Mouse (Mus musculus): ENCODE results near the gene Plk3. TPM values are rescaled to one million over a fixed set of nuclear protein-coding genes. Genes with fewer than 3 reads are reported as not detected.
A peak's percentile ranks its signal among the peaks of the same experiment; 100 is the strongest.

Gene Plk3
- total RNA-seq, 2 experiments from 2014 or later, result 0.66 to 0.94 TPM

GRCm38 (mm10) chr4:117140613-117141012 is 6.8 kb upstream of the Plk3 start:
- ATAC-seq (replicated peaks; ENCODE audit: low FRiP score, low TSS enrichment, poor library complexity, severe bottlenecking), result no peak

- 0 out of 2 replicates have a peak, but pooled peaks have one; percentile 41 for ATAC-seq (replicated peaks; ENCODE audit: low FRiP score, low TSS enrichment, poor library complexity, severe bottlenecking)
These were observed 5.5 kb upstream of the Plk3 start for GRCm38 (mm10) chr4:117139217-117139612.

- ATAC-seq (replicated peaks; ENCODE audit: low FRiP score, low TSS enrichment, poor library complexity, severe bottlenecking), result no peak
These were observed 4.8 kb upstream of the Plk3 start for GRCm38 (mm10) chr4:117138295-117139216.

DNA sequence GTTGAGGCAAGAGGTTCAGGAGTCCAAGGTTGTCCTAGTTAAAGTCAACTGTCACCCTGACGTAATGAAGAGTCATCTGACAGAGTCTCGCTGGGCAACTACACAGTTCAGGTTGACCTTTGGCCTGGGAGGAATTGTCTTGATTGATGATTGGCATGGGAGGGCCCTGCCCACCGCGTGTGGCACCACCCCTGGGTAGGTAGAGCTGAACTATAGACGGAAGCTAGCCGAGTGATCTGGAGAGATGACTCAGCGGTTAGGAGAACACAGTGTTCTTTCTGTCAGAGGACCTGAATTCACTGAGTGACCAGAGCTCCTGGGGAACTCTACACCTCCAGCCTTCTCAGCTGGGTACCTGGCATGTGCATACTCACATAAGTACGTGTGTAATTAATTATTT is 2.3 kb upstream of the Plk3 start:
- ATAC-seq (replicated peaks; ENCODE audit: low FRiP score, low TSS enrichment, poor library complexity, severe bottlenecking), result no peak

DNA sequence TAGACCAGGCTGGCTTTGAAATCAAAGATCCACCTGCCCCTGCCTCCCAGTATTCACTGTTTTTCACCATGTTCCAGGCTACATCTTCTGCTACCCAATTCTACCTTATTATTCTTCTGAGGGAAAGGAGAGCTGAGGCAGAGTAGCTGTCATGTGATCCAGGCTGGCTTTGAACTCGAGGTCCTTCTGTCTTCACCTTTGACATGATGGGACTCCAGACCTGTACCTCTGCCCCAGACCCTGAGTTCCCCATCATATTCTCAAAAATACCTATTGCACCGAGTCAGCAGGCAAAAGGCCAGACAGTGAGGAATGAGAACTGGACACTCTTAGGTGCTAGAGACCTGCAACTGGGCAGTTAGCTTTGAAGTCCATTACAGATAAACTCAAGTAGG is 835 bp upstream of the Plk3 start:
- ATAC-seq (replicated peaks; ENCODE audit: low FRiP score, low TSS enrichment, poor library complexity, severe bottlenecking), result no peak

- ATAC-seq (replicated peaks; ENCODE audit: low FRiP score, low TSS enrichment, poor library complexity, severe bottlenecking), result no peak
These were observed 382 bp downstream of the Plk3 start for GRCm38 (mm10) chr4:117133366-117133796.

DNA sequence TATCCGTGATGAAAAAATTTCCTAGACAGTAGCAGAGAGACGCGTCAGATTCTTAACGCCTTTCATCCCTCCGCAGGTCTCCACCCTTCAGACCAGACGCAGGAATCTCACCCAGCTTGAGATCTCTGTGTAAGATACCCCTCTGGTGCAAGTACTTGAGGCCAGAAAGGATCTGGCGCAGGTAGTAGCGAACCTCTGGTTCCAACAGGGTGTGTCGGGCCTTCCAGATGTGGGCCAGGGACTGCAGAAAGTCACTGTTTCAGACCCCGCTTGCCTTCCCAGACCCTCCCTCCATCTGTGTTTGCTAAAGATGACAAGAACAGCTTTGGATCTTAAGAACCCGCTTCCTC is 994 bp downstream of the Plk3 start:
- ATAC-seq (replicated peaks; ENCODE audit: low FRiP score, low TSS enrichment, poor library complexity, severe bottlenecking), result no peak

DNA sequence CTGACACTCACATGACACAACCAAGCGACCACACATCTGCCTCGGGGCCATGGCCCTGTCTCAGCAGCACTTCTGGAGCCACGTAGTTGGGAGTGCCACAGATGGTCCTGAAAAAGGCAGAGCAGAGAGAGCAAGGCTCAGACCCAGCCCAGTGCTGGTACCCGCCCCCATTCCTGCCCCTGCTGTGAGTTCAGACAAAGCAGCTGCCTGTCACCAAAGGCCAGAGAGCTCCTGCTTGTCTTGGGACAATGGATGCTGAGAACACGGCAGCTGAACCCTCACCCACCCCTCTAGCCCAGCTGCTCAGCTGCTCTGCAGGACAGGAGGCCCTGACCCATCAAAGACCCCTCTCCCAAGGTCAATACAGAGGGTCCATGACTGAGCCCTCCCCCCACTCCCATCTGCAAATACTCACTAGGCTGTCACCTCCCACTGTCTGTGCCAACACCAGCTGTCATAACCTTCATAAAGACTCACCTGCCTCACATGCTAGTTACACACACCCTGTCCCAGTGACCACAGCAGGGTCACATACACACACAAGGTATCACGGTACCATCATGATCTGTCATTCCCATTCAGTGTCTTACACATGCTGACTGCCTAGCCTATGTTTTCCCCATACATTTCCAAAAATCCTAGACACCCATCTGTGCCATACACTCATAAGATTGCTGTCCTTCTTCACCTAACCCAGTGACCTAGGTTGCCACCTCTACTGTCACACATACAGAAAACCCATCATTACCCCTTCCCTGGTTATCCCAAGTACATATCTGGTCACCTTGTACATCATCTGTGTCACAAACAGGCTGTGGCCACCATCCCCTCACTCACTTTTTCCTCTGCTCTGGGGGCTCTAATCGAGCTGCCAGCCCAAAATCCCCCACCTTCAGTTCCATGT is 1.6 kb downstream of the Plk3 start:
- ATAC-seq (replicated peaks; ENCODE audit: low FRiP score, low TSS enrichment, poor library complexity, severe bottlenecking), result no peak

DNA sequence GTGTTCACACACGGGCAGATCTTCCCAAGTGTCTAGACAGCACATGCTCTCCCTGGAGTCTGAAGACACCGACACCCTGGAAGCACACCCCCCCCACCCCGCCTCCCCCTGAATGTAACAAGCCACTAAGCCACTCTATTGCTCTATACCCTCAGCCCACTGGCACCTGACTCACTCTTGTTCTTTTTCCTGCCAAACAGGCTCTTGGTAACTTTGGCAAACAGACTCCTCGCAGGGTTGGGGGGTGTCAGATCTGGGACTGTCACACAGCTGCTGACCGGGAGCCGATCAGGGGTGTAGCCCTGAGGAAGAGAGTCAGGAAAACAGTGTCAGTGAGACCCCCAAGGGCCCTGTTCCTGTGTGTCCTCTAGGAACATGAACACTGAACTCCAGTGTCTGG is 2.6 kb downstream of the Plk3 start:
- no peak for ATAC-seq (replicated peaks; ENCODE audit: low FRiP score, low TSS enrichment, poor library complexity, severe bottlenecking)

GRCm38 (mm10) chr4:117130790-117131189 is 3.0 kb downstream of the Plk3 start:
- ATAC-seq (replicated peaks; ENCODE audit: low FRiP score, low TSS enrichment, poor library complexity, severe bottlenecking), result no peak

- ATAC-seq (replicated peaks; ENCODE audit: low FRiP score, low TSS enrichment, poor library complexity, severe bottlenecking), result no peak
These were observed 5.6 kb downstream of the Plk3 start for GRCm38 (mm10) chr4:117127991-117128686.

- no peak for ATAC-seq (replicated peaks; ENCODE audit: low FRiP score, low TSS enrichment, poor library complexity, severe bottlenecking)
These were observed 7.0 kb downstream of the Plk3 start, which contains the start of gene Tctex1d4 for GRCm38 (mm10) chr4:117126675-117127290. TSS of gene Tctex1d4 (plus strand) at chr4:117126794.

GRCm38 (mm10) chr4:117125910-117126674 is 7.7 kb downstream of the Plk3 start:
- no peak for ATAC-seq (replicated peaks; ENCODE audit: low FRiP score, low TSS enrichment, poor library complexity, severe bottlenecking)

DNA sequence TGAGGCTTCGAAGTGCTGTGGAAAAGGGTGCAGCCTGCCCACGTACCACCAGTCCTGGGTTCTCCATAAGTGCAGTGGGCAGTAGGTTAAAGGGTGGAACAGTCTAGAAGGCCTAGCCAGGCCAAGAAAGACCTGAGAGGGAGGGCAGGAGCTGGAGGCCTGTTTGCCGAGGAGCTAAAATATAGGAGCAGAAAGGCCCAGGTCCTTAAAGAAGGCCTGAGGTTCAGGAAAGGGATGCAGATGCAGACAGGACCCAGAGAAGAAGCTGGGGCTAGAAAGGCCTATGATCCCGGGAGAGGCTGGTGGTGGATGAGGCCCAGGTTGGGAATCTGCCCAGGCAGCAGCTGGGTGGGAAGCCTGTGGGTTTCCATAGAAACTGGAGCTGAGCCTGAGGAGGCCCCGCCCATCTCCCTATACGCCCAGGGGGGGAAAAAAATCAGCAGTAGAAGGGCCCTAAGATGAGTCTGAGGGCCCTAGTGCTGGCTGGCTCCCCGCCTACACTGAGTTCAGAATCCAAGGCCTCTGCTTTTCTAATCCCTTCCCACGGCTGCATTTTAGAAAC is 8.3 kb downstream of the Plk3 start, which contains the start of gene Btbd19:
Btbd19 (minus strand) TSS at position 378 of the 562 bp plus-strand sequence.
- ATAC-seq (replicated peaks; ENCODE audit: low FRiP score, low TSS enrichment, poor library complexity, severe bottlenecking), result no peak

DNA sequence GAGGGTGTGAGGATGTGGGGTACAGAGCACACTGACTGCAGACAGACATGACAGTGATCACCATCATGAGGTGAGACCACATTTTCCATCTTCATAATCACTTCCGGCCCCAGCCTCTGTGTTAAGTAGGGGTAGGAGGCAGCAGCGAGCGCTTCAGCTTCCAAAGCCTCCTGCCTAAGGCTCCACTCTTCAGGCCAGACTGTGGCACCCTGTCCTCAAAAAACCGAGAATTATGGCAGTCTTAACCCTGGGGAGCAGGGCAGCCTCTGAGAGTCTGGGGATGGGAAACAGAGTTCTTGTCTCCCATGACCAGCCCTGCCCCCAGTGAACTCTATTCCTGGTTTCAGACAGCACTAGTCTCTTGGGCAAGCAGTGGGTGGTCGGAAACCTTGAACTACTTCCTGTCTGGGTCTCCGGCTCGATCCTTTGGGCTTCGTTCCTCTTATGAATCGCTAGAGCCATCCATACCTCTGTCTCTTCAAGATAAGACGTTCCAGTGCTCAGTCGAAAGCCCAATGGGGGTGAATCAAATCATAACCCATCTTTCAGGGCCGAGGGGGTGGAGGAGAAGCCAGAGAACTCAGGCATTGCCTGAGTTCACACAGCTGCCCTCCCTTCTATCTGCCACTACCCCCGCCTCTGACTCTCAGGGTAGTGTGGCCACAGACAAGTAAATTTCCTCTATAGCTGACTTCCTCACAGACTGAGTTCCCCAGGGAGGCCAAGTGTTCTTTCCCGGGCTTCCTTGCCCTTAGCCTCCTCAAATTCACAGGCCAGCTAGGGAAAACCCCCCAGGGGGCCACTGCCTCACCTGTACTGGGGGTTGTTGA is 9.0 kb downstream of the Plk3 start:
- peak; percentile 17; the same call in 1 of the 2 replicates for ATAC-seq (replicated peaks; ENCODE audit: low FRiP score, low TSS enrichment, poor library complexity, severe bottlenecking)

GRCm38 (mm10) chr4:117124218-117124517 is 9.6 kb downstream of the Plk3 start:
- ATAC-seq (replicated peaks; ENCODE audit: low FRiP score, low TSS enrichment, poor library complexity, severe bottlenecking), result no peak

GRCm38 (mm10) chr4:117123546-117124217 is 10.1 kb downstream of the Plk3 start:
- ATAC-seq (replicated peaks; ENCODE audit: low FRiP score, low TSS enrichment, poor library complexity, severe bottlenecking), result no peak

All from megakaryocyte-erythroid progenitor cell, adult 5-6 weeks (primary cell).